Mouse (Mus musculus) left cerebral cortex, postnatal 10 days (tissue): ENCODE measurements around the gene Pi16. TPM values are rescaled to one million over a fixed set of nuclear protein-coding genes. Genes with fewer than 3 reads are reported as not detected.
"Not testable (repeated sequence)": the region's sequence is repeated elsewhere in the genome, so short reads cannot be mapped to it uniquely, and the experiment has no call there.

Experiments used
- DNase-seq, 2 experiments: peaks; one replicate each; pipeline ENCODE4 v3.0.0; 2021 to 2022; ENCODE audit warnings: low spot score in 2 of 2, mixed read lengths in 1 of 2; ENCODE audit errors: extremely low spot score in 1 of 2
- intact Hi-C: fragments of 180-260 bp; cut with DNase I; formaldehyde crosslinking; loops from one replicate; pipeline ENCODE4 v1.15.1; 2025
- total RNA-seq, 2 experiments: library from RNA; stranded (reverse); gene quantifications; 2 replicates each; pipeline ENCODE4 v1.2.3; 2021

Pi16 gene
- 1 to 10 TPM; 1.6 to 1.8 TPM for total RNA-seq

DNA sequence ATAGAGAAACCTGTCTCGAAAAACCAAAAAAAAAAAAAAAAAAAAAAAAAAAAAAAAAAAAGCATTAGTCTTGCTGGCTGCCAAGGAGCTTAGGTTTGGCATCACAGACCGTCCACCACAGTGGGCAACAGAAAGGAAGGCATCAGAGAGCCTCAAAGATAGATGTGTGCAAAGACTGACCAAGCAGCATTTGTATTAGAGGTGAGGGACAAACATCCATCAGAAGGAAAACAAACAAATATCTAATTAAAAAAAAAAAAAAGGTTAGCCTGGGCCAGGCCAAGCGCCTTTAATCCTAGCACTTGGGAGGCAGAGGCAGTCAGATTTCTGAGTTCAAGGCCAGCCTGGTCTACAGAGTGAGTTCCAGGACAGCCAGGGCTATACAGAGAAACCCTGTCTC, at the start of gene Pi16:
Gene Pi16 (plus strand): TSS at position 301 of the 400 bp plus-strand sequence.
- DNase-seq, intact Hi-C loops: not testable (repeated sequence)

- DNase-seq, result no peak
- intact Hi-C loops, result loop anchor here (1.0 to 10.0 kb wide), 3 partner anchors 77 to 244 kb away; partner anchors contain the start of gene Mtch1
Observed at GRCm38 (mm10) chr17:29267931-29268681, 49.4 kb upstream of the Pi16 start.

DNA sequence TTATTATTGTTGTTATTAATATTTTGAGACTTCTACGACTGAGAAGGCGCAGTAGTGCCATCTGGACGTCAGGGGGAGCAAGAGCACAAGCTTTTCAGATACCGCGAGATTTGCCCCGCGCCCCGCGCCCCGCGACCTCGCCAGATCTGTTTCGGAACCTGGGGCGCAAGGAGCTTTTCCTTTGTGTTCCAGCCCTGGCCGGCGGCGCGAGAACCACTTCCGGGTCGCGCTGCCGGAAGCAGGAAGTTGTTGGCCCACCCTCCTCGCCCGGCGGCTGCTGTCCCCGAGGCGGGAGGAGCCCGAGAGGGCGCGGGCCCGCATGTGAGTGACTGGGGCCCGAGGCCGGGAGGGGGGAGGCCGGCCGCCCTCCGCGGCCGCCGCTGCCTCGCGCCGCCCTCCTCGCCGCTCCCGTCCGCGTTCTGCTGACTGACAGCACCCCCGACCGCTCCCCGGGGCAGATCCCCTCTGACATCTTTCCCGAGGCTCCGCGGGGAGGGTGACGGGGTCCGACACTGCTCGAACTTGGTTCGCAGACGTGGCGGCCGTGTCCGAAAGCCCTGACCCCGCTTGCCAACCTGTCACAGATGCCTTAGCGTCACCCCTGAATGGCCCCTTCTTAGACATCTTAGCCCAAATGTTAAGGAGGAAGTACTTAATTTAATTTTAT, 48.7 kb upstream of the Pi16 start, which contains the start of gene BC004004:
Gene BC004004 (plus strand): TSS at position 107 of the 667 bp plus-strand sequence.
- intact Hi-C loops, result loop anchor here (1.0 to 10.0 kb wide), 3 partner anchors 76 to 243 kb away; partner anchors contain the start of gene Mtch1
- DNase-seq, result peak; percentile 94 to 98

GRCm38 (mm10) chr17:29269349-29269706, 48.2 kb upstream of the Pi16 start:
- intact Hi-C loops, result loop anchor here (5.0 to 10.0 kb wide), 2 partner anchors 75 to 243 kb away; partner anchors contain the start of gene Mtch1
- no peak for DNase-seq

- no peak for DNase-seq
- intact Hi-C loops, result no loop called here
Observed at GRCm38 (mm10) chr17:29270148-29270698, 47.3 kb upstream of the Pi16 start.

DNA sequence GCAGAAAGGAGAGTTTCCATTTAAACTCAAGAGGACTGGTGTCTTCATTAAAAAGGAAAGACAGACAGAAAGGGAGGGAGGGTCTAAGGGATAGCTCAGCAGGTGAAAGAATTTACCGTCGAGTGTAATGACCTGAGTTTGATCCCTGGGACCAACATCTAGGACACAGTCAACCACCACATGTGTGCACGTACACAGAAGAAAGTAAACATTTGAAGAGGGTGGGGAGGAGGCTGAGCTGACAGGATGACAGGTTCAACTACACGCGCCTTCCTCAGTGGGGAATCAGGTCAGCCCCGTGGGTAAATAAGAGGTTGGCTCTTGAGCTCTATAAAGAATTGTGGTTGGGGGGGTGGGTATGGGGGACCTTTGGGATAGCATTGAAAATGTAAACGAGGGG, 44.3 kb upstream of the Pi16 start:
- no peak for DNase-seq
- intact Hi-C loops, result no loop called here

GRCm38 (mm10) chr17:29273889-29274288, 43.6 kb upstream of the Pi16 start:
- no peak for DNase-seq

DNA sequence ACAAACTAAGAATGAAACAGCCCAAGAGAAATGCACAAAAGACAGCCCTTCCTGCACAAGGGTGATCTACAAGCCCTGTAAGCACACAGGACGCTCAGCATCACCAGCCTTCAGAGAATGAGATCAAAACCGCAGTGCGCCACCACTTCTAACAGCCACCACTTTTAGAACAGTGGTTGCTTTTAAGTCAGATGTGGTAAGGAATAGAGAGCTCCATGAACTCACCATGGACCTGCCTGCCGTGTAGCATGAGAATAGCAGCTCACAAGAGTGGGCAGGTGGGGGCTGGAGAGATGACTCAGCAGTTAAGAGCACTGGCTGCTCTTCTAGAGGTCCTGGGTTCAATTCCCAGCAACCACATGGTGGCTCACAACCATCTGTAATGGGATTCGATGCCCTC, 37.1 kb upstream of the Pi16 start:
- no peak for DNase-seq
- intact Hi-C loops, result no loop called here

More at GRCm38 (mm10) chr17:29273889-29274288, 43.6 kb upstream of the Pi16 start:
- intact Hi-C loops, result no loop called here

DNA sequence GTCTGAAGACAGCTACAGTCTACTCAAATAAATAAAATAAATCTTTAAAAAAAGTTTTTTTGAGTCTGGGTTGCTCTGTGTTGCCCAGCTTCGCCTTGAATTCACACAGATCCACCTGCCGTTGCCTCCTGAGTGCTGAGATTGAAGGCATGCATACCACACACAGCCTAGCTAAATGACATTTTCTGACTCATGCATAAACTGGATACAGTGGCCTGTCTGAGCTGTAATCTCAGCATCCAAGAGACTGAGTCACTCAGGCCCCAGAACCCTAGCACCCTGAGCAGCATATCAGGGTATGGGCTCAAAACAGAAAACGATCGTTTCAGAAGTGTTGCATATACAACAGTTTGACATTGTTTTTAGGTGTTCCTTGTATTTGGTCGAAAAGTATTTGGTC, 35.9 kb upstream of the Pi16 start:
- intact Hi-C loops, result no loop called here
- no peak for DNase-seq

- DNase-seq, result no peak
- intact Hi-C loops, result no loop called here
Observed at GRCm38 (mm10) chr17:29282216-29282952, 35.1 kb upstream of the Pi16 start.

- DNase-seq, result no peak
Observed at GRCm38 (mm10) chr17:29291793-29292192, 25.7 kb upstream of the Pi16 start.

GRCm38 (mm10) chr17:29292996-29293395, 24.5 kb upstream of the Pi16 start:
- intact Hi-C loops, result no loop called here
- no peak for DNase-seq

More at GRCm38 (mm10) chr17:29291793-29292192, 25.7 kb upstream of the Pi16 start:
- intact Hi-C loops, result no loop called here

GRCm38 (mm10) chr17:29293807-29294605, 23.5 kb upstream of the Pi16 start:
- no peak for DNase-seq

DNA sequence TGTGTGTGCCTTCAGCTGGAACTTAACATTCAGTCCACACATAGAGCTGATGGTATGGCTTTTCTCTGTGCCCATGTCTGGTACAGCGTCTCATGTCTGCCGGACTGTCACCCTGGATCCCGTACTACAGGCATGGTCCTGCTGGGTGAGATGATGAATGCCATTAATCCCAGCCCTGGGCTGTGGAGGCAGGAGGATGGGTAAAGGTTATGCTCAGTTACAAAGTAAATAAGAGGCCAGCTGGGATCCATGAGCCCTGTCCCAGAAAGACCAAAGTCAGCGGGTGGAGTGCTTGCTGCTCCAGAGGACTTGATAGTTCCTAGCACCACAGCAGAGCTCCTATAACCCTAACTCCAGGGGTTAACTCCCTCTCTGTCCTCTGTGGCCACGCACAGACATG, 21.6 kb upstream of the Pi16 start:
- intact Hi-C loops, result no loop called here
- DNase-seq, result no peak

More at GRCm38 (mm10) chr17:29293807-29294605, 23.5 kb upstream of the Pi16 start:
- intact Hi-C loops, result no loop called here

DNA sequence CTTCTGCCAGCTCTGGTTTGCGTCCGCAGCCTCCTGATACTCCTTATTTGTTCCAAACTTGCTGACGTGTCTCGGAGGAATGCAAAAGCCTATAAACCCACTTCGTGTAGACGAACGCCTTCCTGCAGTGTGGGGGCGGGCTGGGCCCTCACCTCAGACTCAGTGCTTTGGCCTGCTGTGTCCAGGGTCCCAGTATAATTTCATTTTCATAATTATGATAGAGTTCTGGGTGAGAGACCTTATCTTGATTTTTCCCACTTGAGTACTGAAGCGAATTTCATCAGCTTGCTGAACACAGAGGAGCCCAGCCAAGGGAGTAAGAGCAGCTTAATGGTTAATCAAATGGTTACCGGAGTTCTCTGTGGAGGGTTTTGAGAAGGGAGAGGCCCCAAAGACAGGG, 20.2 kb upstream of the Pi16 start:
- intact Hi-C loops, result no loop called here
- DNase-seq, result no peak

- no peak for DNase-seq
- intact Hi-C loops, result no loop called here
Observed at GRCm38 (mm10) chr17:29297813-29298212, 19.7 kb upstream of the Pi16 start.

DNA sequence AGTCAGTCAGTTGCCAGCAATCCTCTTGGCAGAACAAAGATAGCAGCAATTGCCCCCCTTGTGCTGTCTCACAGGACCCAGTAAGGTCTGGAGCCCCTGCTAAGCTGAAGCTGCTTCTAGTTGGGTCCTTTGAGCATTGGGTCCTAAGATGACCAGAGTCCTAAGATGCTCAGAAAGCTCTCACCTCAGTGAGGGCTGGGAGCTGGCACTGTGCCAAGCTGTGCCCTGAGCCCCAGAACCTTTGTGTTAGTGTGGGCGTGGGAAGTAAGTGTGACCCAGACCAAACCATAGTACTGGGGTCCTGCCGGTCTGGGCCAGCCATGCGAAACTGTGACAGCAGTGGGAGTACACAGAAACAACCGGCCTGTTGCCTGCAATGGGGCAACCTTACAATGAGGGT, 18.2 kb upstream of the Pi16 start:
- intact Hi-C loops, result no loop called here
- DNase-seq, result no peak

DNA sequence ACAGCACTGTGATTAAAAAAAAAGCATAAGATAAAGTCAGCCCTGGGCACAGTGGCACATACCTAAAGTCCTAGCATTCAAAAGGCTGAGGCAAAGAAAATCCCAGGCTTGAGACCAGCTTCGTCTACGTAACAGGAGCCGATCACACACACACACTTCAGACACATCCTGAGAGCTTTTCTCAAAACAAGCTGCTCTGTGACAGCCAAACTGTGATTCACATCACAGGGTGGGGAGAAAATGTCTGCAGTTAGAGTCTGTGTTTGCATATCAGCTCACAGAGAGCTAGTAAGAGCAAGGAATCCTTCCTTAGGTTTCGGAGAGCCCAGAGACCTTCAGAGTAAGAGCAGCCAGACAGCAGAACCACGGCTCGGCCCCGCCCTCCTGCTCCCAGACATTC, 16.6 kb upstream of the Pi16 start:
- intact Hi-C loops, result no loop called here

More for the DNA sequence above, 16.6 kb upstream of the Pi16 start:
- DNase-seq, result no peak
